Mouse (Mus musculus) lung, embryonic 16.5 days (tissue): ENCODE results near the gene Hoxa6. TPM values are rescaled to one million over a fixed set of nuclear protein-coding genes. Genes with fewer than 3 reads are reported as not detected.

Experiments
- ATAC-seq: fragments of 200-750 bp; cut with Nextera tagmentation; 2 replicates; pipeline ENCODE4 v1.8.0; 2017; ENCODE audit warnings: low read depth, mild to moderate bottlenecking, moderate library complexity
- H3K27ac ChIP-seq: fragments of 300-500 bp; sonication (generic); 2 replicates; pipeline ENCODE4 v1.5.1; 2014; ENCODE audit warnings: mild to moderate bottlenecking, control low read depth, low read length
- H3K27me3 ChIP-seq: fragments of 300-500 bp; sonication (generic); 2 replicates; pipeline ENCODE4 v1.6.1; 2014; ENCODE audit warnings: low read depth, low read length, mixed read lengths; ENCODE audit not compliant: control insufficient read depth, insufficient read depth
- H3K36me3 ChIP-seq: fragments of 300-500 bp; sonication (generic); 2 replicates; pipeline ENCODE4 v1.6.1; 2014; ENCODE audit warnings: low read length; ENCODE audit not compliant: control insufficient read depth, insufficient read depth
- H3K4me1 ChIP-seq: fragments of 300-500 bp; sonication (generic); replicated peaks from 2 replicates; pipeline ENCODE4 v1.6.1; 2014; ENCODE audit warnings: low read length, mixed read lengths; ENCODE audit not compliant: control insufficient read depth, insufficient read depth
- H3K4me2 ChIP-seq: fragments of 300-500 bp; sonication (generic); 2 replicates; pipeline ENCODE4 v1.6.1; 2014; ENCODE audit warnings: low read depth, low read length, control low read depth
- H3K4me3 ChIP-seq: fragments of 300-500 bp; sonication (generic); 2 replicates; pipeline ENCODE4 v1.5.1; 2014; ENCODE audit warnings: mild to moderate bottlenecking, low read length, control low read depth
- H3K9ac ChIP-seq: fragments of 300-500 bp; sonication (generic); 2 replicates; pipeline ENCODE4 v1.6.1; 2014; ENCODE audit warnings: low read length, control low read depth
- H3K9me3 ChIP-seq: fragments of 300-500 bp; sonication (generic); 2 replicates; pipeline ENCODE4 v1.6.1; 2016; ENCODE audit warnings: low read length; ENCODE audit not compliant: control insufficient read depth
- WGBS: fragments of 180-500 bp; shearing (Covaris S2); extraction: QIAGEN DNeasy Blood & Tissue Kit; methylation state at CpG from one replicate; pipeline ENCODE4 v1.1.7; 2014; 5-methylcytosine and 5-hydroxymethylcytosine counted together
- polyA plus RNA-seq: library from polyadenylated mRNA; unstranded; fragments of >200 nt; fragmentation: Nextera tagmentation; extraction: Ambion mirVana; gene quantifications from 2 replicates; pipeline ENCODE4 v1.2.1, GENCODE M21; 2015

Hoxa6 gene
- polyA plus RNA-seq, 1 experiment from 2014 or later: 2.2 TPM

DNA sequence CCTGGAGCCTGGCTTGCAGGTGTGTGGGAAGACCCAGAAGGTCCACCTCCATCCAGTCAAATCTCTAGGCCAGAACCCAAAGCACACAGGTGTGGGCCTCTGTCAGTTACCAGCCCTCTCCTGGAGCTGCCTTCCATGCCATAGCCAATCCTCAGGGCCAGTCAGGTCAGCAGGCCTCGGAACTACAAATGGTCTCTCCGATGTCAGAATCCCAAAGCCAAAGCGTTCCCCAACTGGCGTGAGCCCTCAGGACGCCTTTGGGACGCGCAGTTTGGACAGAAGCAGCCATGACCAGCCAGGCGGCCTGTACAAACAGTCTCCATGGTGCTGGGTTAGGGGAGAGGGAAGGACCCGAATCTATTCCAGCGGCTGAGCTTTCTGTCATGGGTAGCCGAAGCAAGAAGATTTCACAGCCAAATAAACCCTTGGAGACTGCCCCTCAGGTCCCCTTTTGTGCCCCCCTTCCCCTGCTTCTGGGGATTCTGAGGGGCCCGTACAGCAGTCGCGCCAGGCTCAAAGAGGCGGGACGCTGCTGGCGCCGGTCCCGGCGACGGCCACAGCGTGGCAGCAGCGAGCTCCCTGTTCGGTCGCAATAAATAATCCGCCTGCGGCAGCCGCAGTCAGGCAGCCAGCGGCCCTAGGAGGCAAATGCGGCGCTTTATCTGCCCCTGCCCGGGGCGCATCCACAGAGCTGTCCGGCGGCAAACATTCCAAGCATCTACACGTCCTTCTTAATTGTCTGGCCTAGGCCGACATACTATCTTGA lies 2.8 kb upstream of the Hoxa6 start:
- peak overlapping the region; percentile 12; the same call in 1 of the 2 replicates for H3K27ac ChIP-seq
- H3K9ac ChIP-seq: peak overlapping the region; percentile 62
- WGBS: under 1% methylated on average over 37 of the region's 37 CpGs
- peak overlapping the region; percentile 44 for H3K4me3 ChIP-seq
- no peaks in the 10 kb centered on the region for H3K9me3 ChIP-seq
- H3K4me2 ChIP-seq: peak overlapping the region; percentile 65
- no peaks in the 10 kb centered on the region for H3K36me3 ChIP-seq
- peak; percentile 61 for ATAC-seq
- peaks cover 2% of the 10 kb centered on the region; the same call in 1 of the 2 replicates for H3K4me1 ChIP-seq
- peaks cover 75% of the 10 kb centered on the region for H3K27me3 ChIP-seq

DNA sequence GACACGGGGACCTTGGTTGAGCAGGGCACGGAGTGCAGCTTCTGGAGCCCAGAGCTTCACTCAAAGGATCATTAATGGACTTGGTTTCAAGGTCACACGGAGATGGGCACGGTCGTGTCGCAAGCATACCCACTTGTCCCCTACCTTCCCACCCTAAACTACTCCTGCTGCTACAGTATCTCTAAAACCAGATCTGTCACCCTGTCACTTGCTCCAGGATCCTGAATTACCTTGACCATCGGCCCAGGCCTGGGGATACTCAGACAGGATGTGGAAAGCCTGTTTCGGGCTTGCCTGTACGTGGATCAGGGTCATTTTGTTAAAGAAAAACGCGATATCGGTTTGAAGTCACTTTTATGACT lies 1.1 kb upstream of the Hoxa6 start:
- ATAC-seq: no peak
- no peak overlapping the region for H3K27ac ChIP-seq
- peak overlapping the region; percentile 62 for H3K4me2 ChIP-seq
- peaks cover 64% of the 10 kb centered on the region for H3K27me3 ChIP-seq
- no peaks in the 10 kb centered on the region for H3K9me3 ChIP-seq
- H3K4me1 ChIP-seq: no peaks in the 10 kb centered on the region; the same call in 1 of the 2 replicates
- no peaks in the 10 kb centered on the region for H3K36me3 ChIP-seq
- 37% methylated on average over 12 of the region's 12 CpGs for WGBS
- H3K4me3 ChIP-seq: peak overlapping the region; percentile 47
- H3K9ac ChIP-seq: peak overlapping the region; percentile 4; the same call in 1 of the 2 replicates

DNA sequence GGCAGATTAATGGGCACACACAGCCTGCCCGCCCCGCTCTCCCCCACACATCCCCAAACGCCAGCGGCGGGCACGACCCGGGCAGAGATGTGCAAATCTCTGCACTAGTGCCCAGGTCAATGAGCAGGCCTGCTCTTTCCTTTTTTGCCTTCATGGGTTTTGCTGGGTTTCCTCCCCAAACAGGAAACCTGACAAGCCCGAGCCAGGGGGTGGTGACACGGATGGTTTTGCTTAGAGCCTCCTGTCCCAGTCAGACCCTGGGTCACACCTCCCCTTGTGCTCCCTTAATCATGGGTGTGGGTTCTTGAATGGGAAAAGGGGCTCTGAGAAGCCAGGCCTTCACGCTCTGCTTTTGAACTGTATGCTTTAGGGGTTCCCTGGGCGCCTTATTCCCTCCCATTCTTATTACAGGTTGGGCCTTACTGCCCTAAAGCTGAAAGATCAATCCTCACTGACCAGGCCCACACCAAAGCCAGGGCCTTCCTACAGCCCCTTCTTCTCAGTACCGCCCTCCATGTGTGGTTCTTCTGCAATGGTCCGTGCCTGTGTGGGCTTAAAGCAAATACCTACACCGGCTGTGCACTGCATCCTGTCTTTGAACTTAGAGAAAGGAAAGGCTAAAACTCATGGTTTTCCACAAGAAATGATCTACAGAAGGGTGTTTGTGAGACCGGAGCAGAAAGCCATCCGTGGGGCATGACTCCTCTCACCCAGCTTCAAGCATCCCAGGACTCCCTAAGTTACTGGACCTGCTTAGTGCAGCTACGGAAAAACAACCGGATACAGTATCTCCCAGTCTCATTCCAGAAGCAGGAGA lies 554 bp upstream of the Hoxa6 start:
- 20% methylated on average over 18 of the region's 18 CpGs for WGBS
- ATAC-seq: no peak
- Histone ChIP-seq H3K9me3 (no peaks in the 10 kb centered on the region), H3K9ac (peak overlapping the region; percentile 66), H3K4me2 (peak overlapping the region; percentile 62), H3K27me3 (peaks cover 65% of the 10 kb centered on the region), H3K27ac (peak overlapping the region; percentile 59), H3K4me3 (peak overlapping the region; percentile 47), H3K4me1 (no peaks in the 10 kb centered on the region; the same call in 1 of the 2 replicates), H3K36me3 (no peaks in the 10 kb centered on the region)

DNA sequence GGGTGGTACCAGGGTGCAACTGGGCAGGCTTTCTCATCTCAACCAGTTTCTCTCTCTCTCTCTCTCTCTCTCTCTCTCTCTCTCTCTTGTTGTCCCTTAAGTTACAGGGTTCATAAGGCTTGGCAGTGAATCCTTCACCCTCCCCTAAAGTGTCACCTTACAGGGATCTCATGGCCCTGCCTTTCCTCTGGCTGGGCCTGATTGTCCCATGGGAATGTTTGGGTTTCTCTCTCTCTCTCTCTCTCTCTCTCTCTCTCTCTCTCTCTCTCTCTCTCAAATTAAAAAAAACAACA lies 892 bp downstream of the Hoxa6 start:
- H3K4me2 ChIP-seq: peak overlapping the region; percentile 73
- peak overlapping the region; percentile 80 for H3K27ac ChIP-seq
- H3K4me3 ChIP-seq: peak overlapping the region; percentile 23
- peak overlapping the region; percentile 2; the same call in 1 of the 2 replicates for H3K9ac ChIP-seq
- ATAC-seq: no peak
- no peaks in the 10 kb centered on the region for H3K9me3 ChIP-seq
- H3K4me1 ChIP-seq: no peaks in the 10 kb centered on the region; the same call in 1 of the 2 replicates
- H3K27me3 ChIP-seq: peaks cover 58% of the 10 kb centered on the region
- no peaks in the 10 kb centered on the region for H3K36me3 ChIP-seq

DNA sequence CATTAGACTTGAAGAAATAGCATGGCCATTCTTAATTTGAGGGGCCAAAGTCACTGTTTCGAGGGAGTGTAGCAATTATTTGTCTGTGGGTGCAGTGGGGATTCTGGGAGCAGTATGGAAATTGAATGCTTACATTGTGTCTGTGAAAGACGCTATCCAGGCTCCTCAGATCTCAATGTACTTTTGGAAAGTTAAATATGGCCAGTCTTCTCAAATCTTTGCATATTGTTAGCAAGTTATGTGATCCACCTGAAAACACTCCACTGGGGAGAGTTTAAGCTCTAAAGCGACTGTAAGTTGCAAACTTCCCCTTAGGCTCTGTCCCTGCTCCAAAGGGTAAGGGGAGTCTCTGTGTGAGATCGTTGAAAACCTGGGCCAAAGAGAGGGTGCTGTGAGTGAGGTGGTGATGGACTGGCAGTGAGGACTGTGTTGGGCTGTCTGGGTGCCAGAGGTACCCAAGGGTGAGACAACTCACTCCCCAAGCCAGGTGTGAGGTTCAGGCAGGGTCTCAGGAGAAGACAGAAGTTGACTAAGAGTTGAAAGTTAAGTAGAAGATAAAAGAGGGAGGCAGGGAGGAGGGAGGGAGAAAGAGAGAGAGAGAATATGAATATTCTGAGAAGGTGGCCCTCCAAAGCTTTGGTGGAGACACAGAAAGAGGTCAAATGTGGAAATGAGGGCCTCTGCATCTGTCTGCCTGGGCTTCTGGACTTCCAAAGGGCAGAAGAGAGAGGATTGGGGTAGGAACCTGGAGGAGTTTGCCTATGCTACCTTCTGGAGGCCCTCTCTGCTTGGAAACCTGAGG lies 1.4 kb downstream of the Hoxa6 start:
- Histone ChIP-seq H3K9ac (peak overlapping the region; percentile 2), H3K4me1 (no peaks in the 10 kb centered on the region), H3K9me3 (no peaks in the 10 kb centered on the region), H3K27ac (peak overlapping the region; percentile 80), H3K36me3 (no peaks in the 10 kb centered on the region), H3K27me3 (peaks cover 54% of the 10 kb centered on the region), H3K4me3 (peak overlapping the region; percentile 85), H3K4me2 (peak overlapping the region; percentile 73)
- 36% methylated on average over 4 of the region's 4 CpGs for WGBS
- no peak for ATAC-seq

DNA sequence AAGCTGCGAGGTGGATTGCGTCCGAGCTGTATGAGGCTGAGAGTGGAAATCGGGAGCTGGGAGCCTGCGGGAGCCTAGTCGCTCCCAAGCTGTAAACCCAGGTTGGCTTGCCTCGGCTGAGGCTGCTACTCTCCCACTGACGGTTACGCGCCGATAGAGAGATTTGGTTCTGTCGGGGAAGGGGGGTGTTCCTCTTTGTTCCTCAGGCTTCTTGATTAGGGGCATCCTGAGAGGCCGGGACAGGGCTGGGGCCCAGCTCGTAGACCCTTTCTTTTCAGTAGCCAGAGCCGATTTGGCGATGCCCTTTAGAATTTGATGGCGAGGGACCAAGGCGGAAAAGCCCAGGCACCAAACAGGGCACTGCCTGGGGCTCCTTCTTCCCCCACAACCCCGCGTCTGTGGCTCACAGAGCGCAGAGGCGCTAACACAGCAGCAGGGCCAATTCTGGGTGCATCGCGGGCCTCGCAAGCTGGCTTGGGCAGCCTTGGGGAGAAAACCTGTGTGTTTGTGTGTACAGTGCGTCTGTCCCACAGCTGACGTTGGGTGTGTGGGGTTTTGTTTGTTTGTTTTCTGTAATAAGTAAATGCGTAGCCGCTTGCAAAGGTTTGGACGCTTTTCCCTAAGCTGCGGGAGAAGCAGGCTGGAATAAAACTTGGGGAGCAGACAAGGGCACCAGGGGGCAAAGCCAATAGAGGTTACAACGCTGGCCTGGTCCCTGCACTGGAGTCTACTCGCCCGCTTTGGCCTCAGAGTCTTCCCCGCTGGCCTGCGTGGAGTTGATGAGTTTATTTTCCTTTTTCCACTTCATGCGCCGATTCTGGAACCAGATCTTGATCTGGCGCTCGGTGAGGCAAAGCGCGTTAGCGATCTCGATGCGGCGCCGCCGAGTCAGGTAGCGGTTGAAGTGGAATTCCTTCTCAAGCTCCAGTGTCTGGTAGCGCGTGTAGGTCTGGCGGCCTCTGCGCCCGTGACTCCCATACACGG lies 2.6 kb downstream of the Hoxa6 start:
- no peak for ATAC-seq
- Histone ChIP-seq H3K9ac (peak overlapping the region; percentile 59), H3K36me3 (no peaks in the 10 kb centered on the region), H3K9me3 (no peaks in the 10 kb centered on the region), H3K4me1 (peaks cover 2% of the 10 kb centered on the region; the same call in 1 of the 2 replicates), H3K4me3 (peak overlapping the region; percentile 85), H3K27ac (peak overlapping the region; percentile 73), H3K4me2 (peak overlapping the region; percentile 73), H3K27me3 (peaks cover 51% of the 10 kb centered on the region)
- WGBS: 15% methylated on average over 55 of the region's 55 CpGs

DNA sequence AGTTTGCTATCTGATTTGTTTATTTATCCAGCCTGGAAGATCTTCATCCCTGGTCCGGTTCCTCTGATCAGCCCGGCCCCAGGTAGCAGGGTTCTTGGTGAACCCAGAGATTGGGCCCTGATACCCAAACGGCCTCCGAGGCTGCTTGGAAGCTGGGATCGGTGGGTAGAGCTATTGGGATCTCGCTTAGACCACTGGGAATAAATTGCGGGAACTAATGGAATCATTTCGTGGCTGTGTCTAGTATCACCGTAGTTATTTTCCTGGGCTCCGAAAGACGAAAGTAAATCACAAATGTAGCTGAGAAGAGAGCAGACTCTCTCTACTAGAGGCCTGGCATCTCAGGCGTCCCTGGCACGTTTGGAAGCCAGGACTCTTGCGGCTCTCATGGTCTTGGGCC lies 3.3 kb downstream of the Hoxa6 start:
- no peaks in the 10 kb centered on the region for H3K36me3 ChIP-seq
- peaks cover 2% of the 10 kb centered on the region; the same call in 1 of the 2 replicates for H3K4me1 ChIP-seq
- H3K4me2 ChIP-seq: peak overlapping the region; percentile 73
- H3K9me3 ChIP-seq: no peaks in the 10 kb centered on the region
- H3K4me3 ChIP-seq: peak overlapping the region; percentile 85
- H3K9ac ChIP-seq: peak overlapping the region; percentile 59
- peaks cover 53% of the 10 kb centered on the region for H3K27me3 ChIP-seq
- 12% methylated on average over 14 of the region's 14 CpGs for WGBS
- H3K27ac ChIP-seq: peak overlapping the region; percentile 73
- no peak for ATAC-seq

DNA sequence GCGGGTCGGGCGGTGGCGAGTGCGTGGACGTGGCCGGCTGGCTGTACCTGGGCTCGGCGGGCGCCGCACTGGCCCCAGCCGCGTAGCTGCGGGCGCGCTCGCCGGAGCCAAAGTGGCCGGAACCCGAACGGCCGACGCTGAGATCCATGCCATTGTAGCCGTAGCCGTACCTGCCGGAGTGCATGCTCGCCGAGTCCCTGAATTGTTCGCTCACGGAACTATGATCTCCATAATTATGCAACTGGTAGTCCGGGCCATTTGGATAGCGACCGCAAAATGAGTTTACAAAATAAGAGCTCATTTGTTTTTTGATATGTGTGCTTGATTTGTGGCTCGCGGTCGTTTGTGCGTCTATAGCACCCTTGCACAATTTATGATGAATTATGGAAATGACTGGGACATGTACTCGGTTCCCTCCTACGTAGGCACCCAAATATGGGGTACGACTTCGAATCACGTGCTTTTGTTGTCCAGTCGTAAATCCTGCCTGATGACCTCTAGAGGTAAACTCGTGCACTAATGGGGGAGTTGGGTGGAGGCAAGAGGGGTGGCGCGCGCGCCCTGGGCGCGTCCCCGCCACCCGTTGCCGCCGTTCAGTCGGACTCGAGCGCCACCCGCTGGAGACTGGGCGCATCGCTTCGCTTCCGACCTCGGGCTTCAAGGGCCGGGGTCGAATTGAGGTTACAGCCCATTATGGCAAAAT lies 4.3 kb downstream of the Hoxa6 start, which contains the start of gene Hoxa5:
Hoxa5 (minus strand) TSS at position 538 of the 703 bp plus-strand sequence.
- Histone ChIP-seq H3K27ac (peak within 1 kb of the TSS; percentile 93), H3K36me3 (no peaks in the 10 kb centered on the region), H3K4me1 (peaks cover 2% of the 10 kb centered on the region; the same call in 1 of the 2 replicates), H3K4me3 (peak within 1 kb of the TSS; percentile 85), H3K9ac (peak within 1 kb of the TSS; percentile 97), H3K9me3 (no peaks in the 10 kb centered on the region), H3K27me3 (peaks cover 55% of the 10 kb centered on the region), H3K4me2 (peak within 1 kb of the TSS; percentile 73)
- under 1% methylated on average over 65 of the region's 65 CpGs for WGBS
- peak; percentile 91 for ATAC-seq
